Mouse (Mus musculus): ENCODE data around the gene Klrb1b. TPM values are rescaled to one million over a fixed set of nuclear protein-coding genes. Genes with fewer than 3 reads are reported as not detected.

Gene Klrb1b
- total RNA-seq (2021): not detected

DNA sequence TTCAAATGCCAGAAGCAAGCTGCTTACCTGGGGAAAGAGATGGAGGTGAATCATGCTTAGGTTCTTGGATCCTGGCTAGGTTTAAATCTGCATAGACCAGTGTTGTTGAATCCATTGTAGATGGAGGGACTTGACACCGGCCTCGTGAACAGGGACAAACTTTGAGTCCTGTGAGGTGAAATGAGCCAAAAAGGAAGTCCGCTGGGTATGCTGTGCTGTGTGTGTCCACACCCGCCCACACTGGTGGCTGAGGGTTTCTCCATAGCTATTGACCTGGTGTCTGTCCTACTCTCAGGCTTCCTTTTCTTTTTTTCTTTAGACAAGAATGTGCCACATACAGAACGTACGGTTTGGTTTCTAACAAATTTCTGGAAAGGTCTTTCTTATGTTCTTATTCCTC, at the start of gene Klrb1b, which contains the start of gene Gm44511:
TSS of gene Klrb1b (minus strand) at position 200 of the 400 bp plus-strand sequence.
TSS of gene Gm44511 (minus strand) at position 184 of the 400 bp plus-strand sequence.
- DNase-seq (ENCODE audit: low spot score in 2 of 2): no peak
- intact Hi-C loops (cut with DNase I): no loop called here

DNA sequence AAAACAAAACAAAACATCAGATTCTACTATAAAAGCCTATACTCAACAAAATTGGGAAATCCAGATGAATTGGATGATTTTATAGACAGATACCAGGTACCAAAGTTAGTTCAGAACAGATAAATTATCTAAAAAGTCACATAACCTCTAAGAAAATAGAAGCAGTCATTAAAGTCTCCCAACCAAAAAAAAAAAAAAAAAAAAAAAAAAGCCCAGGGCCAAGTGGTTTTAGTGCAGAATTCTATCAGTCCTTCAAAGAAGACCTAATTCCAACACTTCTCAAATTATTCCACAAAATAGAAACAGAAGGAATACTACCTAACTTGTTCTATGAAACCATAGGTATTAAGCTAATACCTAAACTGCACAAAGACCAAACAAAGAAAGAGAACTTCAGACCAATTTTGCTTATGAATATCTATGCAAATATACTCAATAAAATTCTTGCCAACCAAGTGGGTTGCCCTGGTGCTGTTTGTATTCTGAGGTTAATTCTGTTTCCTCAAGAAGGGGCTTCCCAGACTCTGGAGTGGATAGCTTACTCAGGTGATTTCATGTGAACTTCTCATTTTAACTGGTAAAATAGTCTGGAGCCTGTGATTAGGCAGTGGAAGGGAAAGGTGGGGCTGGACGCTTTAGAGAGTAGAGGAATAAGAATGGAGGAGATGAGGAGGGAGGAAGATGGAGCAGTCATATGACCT, 45.9 kb upstream of the Klrb1b start:
- no peak for DNase-seq (ENCODE audit: low spot score in 2 of 2)
- intact Hi-C loops (cut with DNase I): loop anchor here (5.0 kb wide), 1 partner anchor 95 kb away; no protein-coding TSS in a partner anchor

DNA sequence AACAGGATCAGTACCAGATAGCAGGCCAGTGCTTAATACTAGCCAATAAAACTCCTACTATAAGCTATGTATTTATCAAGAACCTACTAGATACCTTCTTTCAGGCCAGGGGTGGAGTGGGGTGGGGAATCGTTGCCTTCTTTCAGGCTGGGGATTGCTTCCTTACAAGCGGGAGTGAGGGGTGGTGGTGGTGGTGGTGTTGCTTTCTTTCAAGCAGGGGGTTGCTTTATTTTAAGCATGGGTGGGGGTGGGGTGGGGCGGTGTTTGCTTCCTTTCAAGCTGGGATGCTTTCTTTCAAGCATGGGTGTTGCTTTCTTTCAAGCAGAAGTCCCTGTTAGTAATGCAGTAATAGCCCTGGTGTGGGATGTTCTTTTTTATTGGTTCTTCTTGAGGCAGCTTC, 42.7 kb upstream of the Klrb1b start:
- no peak for DNase-seq (ENCODE audit: low spot score in 2 of 2)
- intact Hi-C loops (cut with DNase I): no loop called here

DNA sequence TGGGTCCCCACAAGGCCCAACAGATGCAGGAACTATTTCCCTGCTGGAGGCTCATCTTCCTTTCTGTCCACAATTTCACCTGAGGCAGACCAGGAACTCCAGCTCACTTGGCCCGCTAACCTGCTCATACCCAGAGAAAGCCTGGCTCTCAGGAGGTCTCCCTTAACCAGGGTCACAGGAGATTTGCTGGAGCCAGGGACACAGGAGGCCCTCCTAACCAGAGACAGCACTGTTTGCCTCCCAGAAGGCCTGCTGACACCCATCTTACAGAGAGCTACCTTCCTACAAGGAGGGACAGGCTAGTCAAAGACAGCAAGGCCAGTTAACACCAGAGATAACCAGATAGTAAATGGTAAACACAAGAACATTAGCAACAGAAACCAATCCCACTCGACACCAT, 31.8 kb upstream of the Klrb1b start:
- DNase-seq (ENCODE audit: low spot score in 2 of 2): no peak
- intact Hi-C loops (cut with DNase I): no loop called here

DNA sequence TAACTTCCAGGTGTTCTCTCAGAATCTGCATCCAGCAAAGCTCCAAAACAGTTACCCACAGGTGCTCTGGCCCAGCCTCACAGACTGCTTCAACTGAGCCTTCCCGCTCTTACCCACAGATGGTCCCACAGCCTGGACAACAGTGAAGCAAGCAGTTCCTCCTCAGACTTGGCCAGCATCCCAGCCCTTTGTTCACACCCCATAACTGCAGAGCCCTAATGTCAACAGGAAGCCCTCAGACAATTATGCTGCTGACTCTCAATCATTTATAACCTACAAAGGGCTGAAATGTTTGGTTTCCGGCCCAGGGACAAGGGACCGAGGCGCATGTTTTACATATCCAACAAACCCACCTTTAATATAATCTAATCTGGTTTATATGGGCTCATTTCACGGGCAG, 30.1 kb upstream of the Klrb1b start:
- DNase-seq (ENCODE audit: low spot score in 2 of 2): peak in 1 of 2 experiments; percentile 35
- intact Hi-C loops (cut with DNase I): no loop called here

DNA sequence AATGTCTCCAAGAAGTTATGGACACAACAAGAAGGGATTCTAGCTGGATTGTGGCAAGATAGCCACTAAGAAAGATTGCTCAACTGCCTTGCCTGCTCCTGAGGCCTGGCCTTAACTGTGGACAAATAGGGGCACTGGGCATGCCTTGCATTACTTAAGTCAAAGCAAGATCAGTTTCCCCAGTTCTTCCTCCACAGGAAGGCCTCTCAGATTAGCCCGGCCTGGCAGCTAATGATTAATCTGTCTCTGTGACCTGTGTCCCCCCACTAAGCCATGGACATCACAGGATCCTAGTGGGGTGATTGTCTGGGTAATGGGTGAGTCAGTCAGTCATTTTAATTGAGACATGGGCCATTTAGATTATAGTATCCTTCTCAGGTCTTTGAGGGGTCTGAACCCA, 29.3 kb upstream of the Klrb1b start:
- intact Hi-C loops (cut with DNase I): no loop called here

DNA sequence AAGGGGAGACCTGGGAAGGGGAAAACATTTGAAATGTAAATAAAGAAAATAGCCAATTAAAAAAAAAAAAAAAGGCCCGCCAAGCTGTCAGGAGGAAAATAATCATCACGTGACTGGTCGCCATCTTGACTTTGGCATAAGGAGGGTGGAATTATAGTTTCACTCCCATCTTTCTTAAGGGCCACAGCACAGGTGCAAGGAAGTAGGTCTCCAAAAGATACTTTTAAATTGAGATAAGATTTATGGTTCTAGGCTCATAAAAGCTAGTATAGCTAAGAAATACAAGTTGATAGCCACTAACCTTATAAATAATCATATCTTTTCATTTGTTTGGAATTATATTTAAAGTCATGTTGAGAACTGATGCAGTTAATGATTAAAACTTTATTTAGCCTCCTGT, 28.8 kb upstream of the Klrb1b start:
- no peak for DNase-seq (ENCODE audit: low spot score in 2 of 2)
- intact Hi-C loops (cut with DNase I): loop anchor here (1.0 to 5.0 kb wide), 3 partner anchors 212 to 512 kb away; no protein-coding TSS in a partner anchor

More for the DNA sequence above, 29.3 kb upstream of the Klrb1b start:
- no peak for DNase-seq (ENCODE audit: low spot score in 2 of 2)

DNA sequence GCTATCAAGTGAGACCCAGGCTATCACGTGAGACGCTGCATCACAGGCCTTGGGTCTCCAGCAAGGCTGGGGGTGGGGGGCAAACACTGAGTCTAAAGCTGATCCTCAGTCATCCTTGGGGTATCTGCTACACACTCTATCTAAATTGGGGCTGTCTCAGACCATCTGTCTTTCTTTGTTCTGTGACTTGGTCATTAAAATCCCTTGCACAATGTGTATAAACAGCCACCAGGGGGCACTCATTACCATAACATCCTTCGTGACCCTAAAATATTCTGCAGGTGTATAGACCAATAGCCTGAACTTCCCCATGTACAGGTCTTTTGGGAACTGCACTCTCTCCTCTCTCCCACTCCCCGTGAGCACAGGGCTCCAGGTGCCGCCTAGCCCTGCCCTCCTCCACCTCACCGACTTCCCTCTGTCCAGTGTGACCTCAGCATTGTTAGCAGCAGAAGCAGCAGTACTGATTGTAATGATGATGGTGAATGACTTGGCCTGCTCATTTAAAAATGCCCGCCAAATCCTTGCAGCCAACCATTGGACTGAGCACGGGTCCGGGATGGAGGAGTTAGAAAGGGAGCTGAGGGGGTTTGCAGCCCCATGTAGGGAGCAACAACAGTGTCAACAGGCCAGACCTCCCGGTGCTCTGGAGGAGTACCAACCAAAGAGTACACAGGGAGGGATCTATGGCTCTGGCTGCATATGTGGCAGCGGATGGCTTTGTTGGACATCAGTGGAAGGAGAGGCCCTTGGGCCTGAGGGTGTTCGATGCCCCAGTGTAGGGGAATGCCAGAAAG, 28.1 kb upstream of the Klrb1b start:
- DNase-seq (ENCODE audit: low spot score in 2 of 2): peak in 1 of 2 experiments; percentile 64
- intact Hi-C loops (cut with DNase I): loop anchor here (1.0 to 5.0 kb wide), 3 partner anchors 213 to 513 kb away; no protein-coding TSS in a partner anchor

DNA sequence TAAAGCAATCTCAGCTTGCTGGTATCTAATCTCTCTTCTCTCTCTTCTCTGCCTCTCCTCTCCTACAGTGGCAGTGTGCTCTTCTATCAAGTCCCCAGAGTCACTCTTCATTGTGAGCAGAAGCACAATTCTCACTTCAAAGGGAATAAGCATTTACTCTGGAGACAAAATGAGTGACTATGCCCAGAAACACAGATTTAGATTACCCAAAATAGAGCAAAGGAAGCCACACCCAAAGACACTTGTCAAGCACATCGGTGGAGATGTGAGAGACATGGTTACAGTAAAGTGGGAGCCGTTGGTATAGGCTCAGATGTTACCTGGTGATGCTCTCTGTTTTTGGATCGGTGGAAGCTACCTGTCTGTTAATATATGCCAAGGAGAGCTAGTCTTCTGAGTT, 26.6 kb upstream of the Klrb1b start:
- no peak for DNase-seq (ENCODE audit: low spot score in 2 of 2)
- intact Hi-C loops (cut with DNase I): loop anchor here (5.0 kb wide), 2 partner anchors 405 to 515 kb away; no protein-coding TSS in a partner anchor

DNA sequence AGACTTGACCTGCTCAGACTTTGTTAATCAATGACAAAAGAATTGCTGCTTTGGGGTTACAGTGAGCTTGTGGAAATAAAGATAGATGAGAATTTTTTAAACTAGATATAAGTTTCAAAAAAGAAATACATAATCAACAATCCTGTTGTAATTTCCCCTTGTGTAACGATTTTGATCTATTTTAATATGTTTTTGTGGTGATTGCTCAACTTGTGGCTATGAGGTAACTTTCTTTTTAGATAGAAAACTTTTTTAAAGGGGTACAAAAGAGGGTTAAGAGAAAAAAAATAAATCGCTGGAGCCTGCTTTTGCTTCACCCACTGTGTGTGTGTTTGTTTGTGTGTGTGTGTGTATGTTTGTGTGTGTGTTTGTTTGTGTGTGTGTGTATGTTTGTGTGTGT, 25.0 kb upstream of the Klrb1b start:
- intact Hi-C loops (cut with DNase I): loop anchor here (5.0 kb wide), 2 partner anchors 406 to 516 kb away; no protein-coding TSS in a partner anchor
- no peak for DNase-seq (ENCODE audit: low spot score in 2 of 2)

DNA sequence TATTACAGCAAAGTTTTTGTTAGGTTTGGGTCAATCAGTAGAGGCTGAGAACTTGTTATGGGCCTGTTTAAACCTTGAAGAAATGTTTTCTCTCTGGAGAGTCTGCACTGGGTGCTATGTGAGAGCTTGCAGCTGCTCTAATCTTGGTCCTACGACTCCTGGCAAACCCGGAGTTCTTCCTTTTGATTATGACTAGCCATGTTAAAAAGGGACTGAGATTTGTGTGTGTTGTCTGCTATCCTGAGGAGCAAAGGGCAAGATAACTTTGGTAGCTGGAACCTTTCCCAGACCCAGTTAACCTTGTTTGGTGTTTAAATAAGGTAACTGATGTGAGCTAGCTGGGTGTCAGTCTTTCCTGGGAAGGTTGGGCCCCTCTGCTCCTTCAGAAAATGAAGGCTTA, 24.5 kb upstream of the Klrb1b start:
- intact Hi-C loops (cut with DNase I): loop anchor here (5.0 kb wide), 2 partner anchors 407 to 517 kb away; no protein-coding TSS in a partner anchor
- no peak for DNase-seq (ENCODE audit: low spot score in 2 of 2)

DNA sequence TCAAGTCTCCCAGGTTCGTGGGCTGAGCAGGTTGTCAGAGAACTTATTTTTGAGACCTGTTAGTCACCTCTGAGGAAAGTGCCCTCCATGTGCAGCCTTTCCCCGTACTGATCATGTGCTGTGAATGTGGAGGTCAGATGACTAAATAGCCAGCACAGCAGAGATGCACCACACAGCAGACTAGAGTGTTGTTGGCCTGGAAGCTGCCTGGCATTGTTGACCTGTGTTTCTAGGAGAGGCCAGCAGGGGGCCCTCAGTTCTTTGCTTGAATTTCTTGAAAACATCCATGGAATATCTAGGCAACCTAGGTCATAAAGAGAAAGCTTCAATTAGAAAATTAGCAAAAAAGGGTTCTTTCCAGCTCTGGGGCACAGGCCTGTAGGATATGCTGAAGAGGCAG, 23.8 kb upstream of the Klrb1b start:
- intact Hi-C loops (cut with DNase I): loop anchor here (5.0 kb wide), 2 partner anchors 407 to 517 kb away; no protein-coding TSS in a partner anchor

DNA sequence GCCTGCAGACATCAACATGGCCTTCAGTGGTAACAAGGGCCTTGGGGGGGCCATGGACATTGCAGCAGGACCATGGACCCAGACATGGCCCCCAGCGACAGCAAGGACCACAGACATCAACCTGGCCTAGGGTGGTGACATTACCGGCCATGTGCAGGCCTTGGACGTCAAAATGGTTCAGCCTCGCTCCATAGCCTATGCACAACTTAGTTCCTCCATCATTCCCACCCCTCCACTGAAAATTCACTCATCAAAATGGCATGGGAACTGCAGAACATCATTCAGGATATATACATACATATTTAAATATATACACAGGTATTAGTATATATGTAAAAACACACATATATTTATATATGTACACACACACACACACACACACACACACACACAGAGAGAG, 21.3 kb upstream of the Klrb1b start:
- intact Hi-C loops (cut with DNase I): no loop called here
- no peak for DNase-seq (ENCODE audit: low spot score in 2 of 2)

More for the DNA sequence above, 23.8 kb upstream of the Klrb1b start:
- DNase-seq (ENCODE audit: low spot score in 2 of 2): no peak

DNA sequence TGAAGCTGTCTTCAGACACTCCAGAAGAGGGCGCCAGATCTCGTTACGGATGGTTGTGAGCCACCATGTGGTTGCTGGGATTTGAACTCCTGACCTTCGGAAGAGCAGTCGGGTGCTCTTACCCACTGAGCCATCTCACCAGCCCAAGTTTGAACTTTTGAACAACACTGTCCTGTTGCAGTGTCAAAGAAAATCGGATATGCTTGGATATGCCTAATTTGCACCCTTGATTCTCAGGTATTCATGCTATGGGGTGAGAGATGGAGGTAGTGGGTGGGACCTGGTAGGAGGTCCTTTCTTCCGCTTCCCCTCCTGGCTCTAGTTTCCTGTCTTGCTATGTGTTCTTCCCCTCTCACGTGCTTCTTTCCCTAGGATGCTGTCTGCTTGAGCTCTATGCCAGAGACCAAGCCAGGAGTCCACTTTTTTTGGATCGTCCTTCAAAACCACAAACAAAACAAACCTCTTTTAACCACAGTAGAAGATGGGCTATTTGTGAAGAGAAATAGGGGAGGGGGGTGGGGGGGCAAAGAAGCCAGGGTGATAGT, 19.9 kb upstream of the Klrb1b start:
- intact Hi-C loops (cut with DNase I): no loop called here
- DNase-seq (ENCODE audit: low spot score in 2 of 2): no peak

DNA sequence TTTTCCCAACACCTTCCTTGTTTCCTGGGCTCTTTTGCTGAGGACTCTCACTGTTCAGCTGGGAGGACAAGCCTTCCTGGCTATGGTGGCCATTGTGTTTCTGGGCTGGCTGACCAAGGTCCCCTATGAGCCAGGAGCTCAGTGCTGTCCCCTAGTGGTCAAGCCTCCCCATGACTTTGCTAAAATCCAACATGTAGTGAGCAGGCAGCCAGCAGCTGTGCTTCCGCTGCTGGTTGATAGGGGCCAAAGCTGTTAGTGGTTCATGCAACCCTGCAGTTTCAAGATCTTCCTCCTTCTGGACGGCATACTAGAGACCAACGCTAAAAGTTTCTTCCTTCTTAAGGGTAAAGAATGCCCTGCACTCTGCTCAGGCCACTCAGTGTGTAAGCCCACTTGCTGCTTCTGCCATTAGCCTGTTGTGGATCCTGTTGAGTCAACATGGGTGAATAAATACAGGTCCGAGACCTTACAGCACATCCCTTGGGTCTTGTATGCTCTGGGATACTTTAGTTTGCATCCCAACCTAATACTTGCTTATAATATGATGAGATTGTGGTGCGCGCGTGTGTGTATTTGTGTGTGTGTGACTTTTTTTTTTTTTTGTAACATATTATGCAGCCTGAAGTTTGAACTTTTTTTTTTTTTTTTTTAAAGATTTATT, 19.3 kb upstream of the Klrb1b start:
- intact Hi-C loops (cut with DNase I): no loop called here
- peak; percentile 68 to 78 for DNase-seq (ENCODE audit: low spot score in 2 of 2)

DNA sequence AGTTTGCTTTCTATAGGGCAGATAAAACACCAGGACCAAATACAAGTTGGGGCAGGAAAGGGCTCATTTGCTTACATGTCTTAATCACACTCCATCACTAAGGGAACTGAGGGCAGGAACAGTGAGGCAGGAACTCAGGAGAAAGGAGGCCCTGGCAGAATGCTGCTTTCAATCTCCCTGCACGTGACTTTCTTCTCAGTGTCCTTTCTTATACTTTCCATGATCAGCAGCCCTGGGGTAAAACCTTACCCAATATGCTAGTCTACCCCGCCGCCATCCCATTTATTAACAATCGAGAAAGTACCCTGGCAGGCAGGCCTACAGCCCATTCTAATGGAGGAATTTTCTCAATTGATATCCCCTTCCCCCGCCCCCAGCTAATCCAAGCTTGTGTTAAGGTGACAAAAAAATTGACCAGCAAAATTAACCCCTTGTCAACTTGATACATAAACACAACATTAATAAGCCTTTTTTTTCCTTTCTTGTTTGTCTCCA, 18.5 kb upstream of the Klrb1b start:
- DNase-seq (ENCODE audit: low spot score in 2 of 2): no peak
- intact Hi-C loops (cut with DNase I): loop anchor here (5.0 kb wide), 1 partner anchor 688 kb away; the partner anchor contains the start of gene Gabarapl1

DNA sequence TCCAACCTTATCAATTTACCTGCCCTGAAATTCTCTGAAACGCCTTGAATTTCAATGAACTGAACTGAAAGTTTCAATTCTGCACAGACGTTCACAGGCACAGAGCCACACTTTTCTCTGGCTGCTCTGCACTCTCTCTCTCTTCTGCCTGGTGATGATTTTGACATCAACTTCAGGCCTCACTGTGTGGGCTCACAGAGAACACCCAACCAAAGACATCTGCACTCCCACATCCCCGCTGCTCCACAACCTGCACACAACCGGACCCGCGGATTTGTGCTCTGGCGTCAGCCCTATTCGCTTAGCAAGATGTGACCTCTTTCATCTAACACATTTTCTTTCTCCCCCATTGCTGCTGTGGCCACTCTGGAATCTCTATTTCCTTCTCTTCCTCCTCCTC, 18.0 kb upstream of the Klrb1b start:
- intact Hi-C loops (cut with DNase I): loop anchor here (5.0 kb wide), 1 partner anchor 688 kb away; the partner anchor contains the start of gene Gabarapl1
- DNase-seq (ENCODE audit: low spot score in 2 of 2): no peak

DNA sequence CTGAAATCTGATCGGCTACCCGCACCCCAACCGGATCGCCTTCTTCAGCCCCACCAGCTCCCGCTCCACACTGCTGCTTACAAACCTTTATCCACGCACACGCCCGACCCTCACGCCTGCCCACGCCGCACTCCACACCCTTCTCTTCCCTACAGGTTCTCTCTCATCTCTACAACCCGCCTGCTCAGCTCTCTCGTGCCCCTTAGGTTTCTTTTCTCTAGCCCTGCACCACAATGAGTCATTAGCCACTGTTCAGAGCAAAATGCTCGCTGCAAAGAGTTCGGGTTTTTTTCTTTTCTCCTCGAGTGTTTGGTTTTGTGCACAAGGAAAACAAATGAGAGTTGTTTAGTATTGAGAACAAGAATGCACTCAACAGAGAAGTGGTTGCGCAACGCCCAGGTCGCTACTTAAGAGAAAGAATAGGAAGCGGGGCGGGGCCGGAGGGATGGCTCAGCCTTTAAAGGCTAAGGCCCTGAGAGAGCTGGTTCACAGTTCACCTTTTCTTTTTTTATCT, 17.4 kb upstream of the Klrb1b start:
- intact Hi-C loops (cut with DNase I): loop anchor here (2.0 to 5.0 kb wide), 2 partner anchors 41 to 689 kb away; partner anchors contain the start of gene Gabarapl1
- DNase-seq (ENCODE audit: low spot score in 2 of 2): no peak

DNA sequence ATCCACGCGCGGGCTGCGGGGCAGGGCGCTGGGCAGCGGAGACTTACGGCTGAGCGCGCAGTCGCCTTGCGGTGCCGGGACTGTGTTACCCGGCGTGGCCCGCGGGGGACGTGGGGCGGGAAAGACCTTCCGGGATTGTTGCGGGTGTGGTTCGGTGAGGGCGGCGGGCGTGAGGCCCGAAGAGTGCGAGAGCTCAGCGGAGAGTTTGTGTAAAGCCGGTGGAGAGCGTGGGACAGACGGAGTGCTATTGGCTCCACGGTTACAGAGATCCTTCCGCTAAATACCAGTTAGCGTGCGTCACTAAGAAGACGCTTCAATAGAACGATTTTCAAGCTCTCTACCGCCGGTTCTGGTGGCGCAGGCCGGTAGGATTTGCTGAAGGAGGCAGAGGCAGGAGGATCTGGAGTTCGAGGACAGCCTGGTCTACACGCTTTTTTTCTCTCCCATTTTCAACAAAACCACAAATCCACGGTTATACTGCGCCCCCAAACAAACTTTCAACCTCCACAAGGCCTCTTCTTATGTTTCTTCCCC, 16.9 kb upstream of the Klrb1b start:
- intact Hi-C loops (cut with DNase I): loop anchor here (2.0 to 5.0 kb wide), 2 partner anchors 40 to 689 kb away; partner anchors contain the start of gene Gabarapl1
- DNase-seq (ENCODE audit: low spot score in 2 of 2): peak; percentile 95

Measured in left cerebral cortex, postnatal 36 days (tissue).